Mouse (Mus musculus): ENCODE data around the gene Rdh12.

Rdh12 gene

GRCm38 (mm10) chr12:79235485-79236080 is 26.9 kb downstream of the Rdh12 start:
- no peak overlapping the region for H3K4me3 ChIP-seq (replicated peaks; ENCODE audit: low read length)
- no peak for TF ChIP-seq CTCF (conservative IDR thresholded peaks at IDR 0.05; ENCODE audit: low read length)
- TF ChIP-seq NANOG (IDR thresholded peaks at IDR 0.05; ENCODE audit: borderline replicate concordance, low read length): no peak
- TF ChIP-seq POU5F1 (IDR thresholded peaks at IDR 0.05; ENCODE audit: borderline replicate concordance, low read length): no peak
- H3K36me3 ChIP-seq (ENCODE audit: insufficient read depth, low read length): peaks cover 83% of the 10 kb centered on the region
- peaks cover 16% of the 10 kb centered on the region for H3K4me1 ChIP-seq (replicated peaks; ENCODE audit: low read depth, low read length)
- H3K9me3 ChIP-seq (ENCODE audit: low read length): no peaks in the 10 kb centered on the region
- no peaks in the 10 kb centered on the region for H3K27me3 ChIP-seq (ENCODE audit: insufficient read depth, low read length)

GRCm38 (mm10) chr12:79241985-79242384 is 33.3 kb downstream of the Rdh12 start:
- no peak for TF ChIP-seq CTCF (conservative IDR thresholded peaks at IDR 0.05; ENCODE audit: low read length)
- TF ChIP-seq NANOG (IDR thresholded peaks at IDR 0.05; ENCODE audit: borderline replicate concordance, low read length): no peak
- TF ChIP-seq POU5F1 (IDR thresholded peaks at IDR 0.05; ENCODE audit: borderline replicate concordance, low read length): no peak
- H3K36me3 ChIP-seq (ENCODE audit: insufficient read depth, low read length): peaks cover 100% of the 10 kb centered on the region
- H3K4me3 ChIP-seq (replicated peaks; ENCODE audit: low read length): no peak overlapping the region
- no peaks in the 10 kb centered on the region for H3K27me3 ChIP-seq (ENCODE audit: insufficient read depth, low read length)
- no peaks in the 10 kb centered on the region for H3K4me1 ChIP-seq (replicated peaks; ENCODE audit: low read depth, low read length)
- no peaks in the 10 kb centered on the region for H3K9me3 ChIP-seq (ENCODE audit: low read length)

DNA sequence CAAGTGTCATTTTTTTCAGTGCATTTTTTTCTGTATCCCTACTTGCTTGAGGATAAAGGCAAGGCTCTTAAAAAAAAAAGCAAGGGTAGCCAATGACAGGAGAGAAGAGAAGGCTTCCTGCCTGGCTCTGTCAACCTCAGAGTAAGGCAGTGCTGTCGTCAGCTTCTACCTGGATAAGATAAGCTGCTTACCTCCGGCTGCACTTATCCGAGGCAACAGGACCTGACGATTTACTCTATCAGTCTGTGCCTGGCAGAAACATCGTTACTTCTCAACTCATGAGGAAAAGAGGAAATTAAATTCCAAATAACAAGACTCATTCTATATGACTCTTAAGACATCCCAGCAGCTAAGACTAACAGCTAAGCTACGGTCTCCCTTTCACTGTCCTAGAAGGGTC is 34.2 kb downstream of the Rdh12 start:
- Histone ChIP-seq H3K27me3 (ENCODE audit: insufficient read depth, low read length) (no peaks in the 10 kb centered on the region), H3K4me3 (replicated peaks; ENCODE audit: low read length) (no peak overlapping the region)
- TF ChIP-seq NANOG (IDR thresholded peaks at IDR 0.05; ENCODE audit: borderline replicate concordance, low read length) (no peak), POU5F1 (IDR thresholded peaks at IDR 0.05; ENCODE audit: borderline replicate concordance, low read length) (no peak), CTCF (conservative IDR thresholded peaks at IDR 0.05; ENCODE audit: low read length) (no peak)

DNA sequence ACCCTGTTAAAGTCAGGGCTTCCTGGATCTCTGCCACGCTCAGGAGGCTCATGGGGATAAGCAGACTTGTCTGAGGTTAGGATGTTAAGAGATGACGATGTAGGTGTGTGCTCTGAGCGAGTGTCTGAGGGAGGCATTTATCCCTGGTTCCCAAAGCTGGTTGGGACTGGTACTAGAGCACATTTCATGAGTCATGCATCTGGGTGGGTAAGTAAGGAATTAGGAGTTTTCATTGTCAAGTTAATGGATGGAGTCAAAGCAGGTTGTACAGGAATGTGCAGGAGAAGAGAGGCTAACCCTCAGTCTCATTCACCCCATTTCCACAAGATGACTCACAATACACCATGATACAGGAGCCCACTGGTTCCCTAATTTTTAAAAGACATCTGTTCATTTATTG is 39.4 kb downstream of the Rdh12 start:
- Histone ChIP-seq H3K9me3 (ENCODE audit: low read length) (no peaks in the 10 kb centered on the region), H3K27me3 (ENCODE audit: insufficient read depth, low read length) (no peaks in the 10 kb centered on the region), H3K4me3 (replicated peaks; ENCODE audit: low read length) (no peak overlapping the region), H3K4me1 (replicated peaks; ENCODE audit: low read depth, low read length) (0 out of 2 replicates have a peak, but pooled peaks cover 10% of the 10 kb centered on the region), H3K36me3 (ENCODE audit: insufficient read depth, low read length) (peaks cover 100% of the 10 kb centered on the region)
- TF ChIP-seq NANOG (IDR thresholded peaks at IDR 0.05; ENCODE audit: borderline replicate concordance, low read length): no peak

More for the DNA sequence above, 34.2 kb downstream of the Rdh12 start:
- Histone ChIP-seq H3K4me1 (replicated peaks; ENCODE audit: low read depth, low read length) (0 out of 2 replicates have a peak, but pooled peaks cover under 1% of the 10 kb centered on the region), H3K36me3 (ENCODE audit: insufficient read depth, low read length) (peaks cover 100% of the 10 kb centered on the region), H3K9me3 (ENCODE audit: low read length) (no peaks in the 10 kb centered on the region)

DNA sequence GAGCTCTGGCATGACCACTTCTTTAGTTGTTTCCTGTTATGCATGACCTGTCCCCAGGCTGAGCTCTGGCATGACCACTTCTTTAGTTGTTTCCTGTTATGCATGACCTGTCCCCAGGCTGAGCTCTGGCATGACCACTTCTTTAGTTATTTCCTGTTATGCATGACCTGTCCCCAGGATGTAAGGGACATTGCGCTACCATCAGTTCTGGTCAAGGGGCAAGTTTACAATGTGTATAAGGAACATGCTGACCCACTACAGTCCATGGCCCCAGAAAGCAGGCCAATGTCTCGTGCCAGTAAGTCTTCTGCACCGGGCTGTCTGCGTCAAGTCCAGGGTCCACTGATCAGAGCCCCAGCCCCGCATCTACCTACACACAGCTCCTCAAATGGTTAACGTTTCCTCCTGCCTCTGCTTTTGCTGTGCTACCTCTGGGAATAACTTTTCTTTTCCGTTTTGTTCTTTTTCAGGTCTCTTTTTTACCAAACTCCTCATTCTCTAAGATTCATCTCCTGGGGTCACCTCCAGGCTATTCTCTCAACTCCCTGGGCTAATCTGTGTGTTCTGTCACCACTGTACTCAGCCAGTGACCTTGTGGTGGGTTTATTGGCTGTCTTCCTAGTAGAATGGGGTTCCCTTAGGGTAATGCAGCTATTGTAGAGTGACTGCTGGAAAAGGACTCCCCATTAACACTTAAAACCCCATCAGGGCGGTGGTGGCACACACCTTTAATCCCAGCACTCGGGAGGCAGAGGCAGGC is 44.8 kb downstream of the Rdh12 start:
- peaks cover 97% of the 10 kb centered on the region for H3K36me3 ChIP-seq (ENCODE audit: insufficient read depth, low read length)
- no peaks in the 10 kb centered on the region for H3K27me3 ChIP-seq (ENCODE audit: insufficient read depth, low read length)
- no peaks in the 10 kb centered on the region for H3K9me3 ChIP-seq (ENCODE audit: low read length)
- H3K4me3 ChIP-seq (replicated peaks; ENCODE audit: low read length): no peak overlapping the region
- H3K4me1 ChIP-seq (replicated peaks; ENCODE audit: low read depth, low read length): 0 out of 2 replicates have a peak, but pooled peaks cover 5% of the 10 kb centered on the region
- TF ChIP-seq POU5F1 (IDR thresholded peaks at IDR 0.05; ENCODE audit: borderline replicate concordance, low read length): no peak
- TF ChIP-seq CTCF (conservative IDR thresholded peaks at IDR 0.05; ENCODE audit: low read length): no peak
- TF ChIP-seq NANOG (IDR thresholded peaks at IDR 0.05; ENCODE audit: borderline replicate concordance, low read length): no peak

- Histone ChIP-seq H3K9me3 (ENCODE audit: low read length) (no peaks in the 10 kb centered on the region), H3K4me3 (replicated peaks; ENCODE audit: low read length) (no peak overlapping the region), H3K4me1 (replicated peaks; ENCODE audit: low read depth, low read length) (no peaks in the 10 kb centered on the region), H3K36me3 (ENCODE audit: insufficient read depth, low read length) (peaks cover 93% of the 10 kb centered on the region), H3K27me3 (ENCODE audit: insufficient read depth, low read length) (no peaks in the 10 kb centered on the region)
- no peak for TF ChIP-seq POU5F1 (IDR thresholded peaks at IDR 0.05; ENCODE audit: borderline replicate concordance, low read length)
These were observed 46.3 kb downstream of the Rdh12 start for GRCm38 (mm10) chr12:79254975-79255374.

DNA sequence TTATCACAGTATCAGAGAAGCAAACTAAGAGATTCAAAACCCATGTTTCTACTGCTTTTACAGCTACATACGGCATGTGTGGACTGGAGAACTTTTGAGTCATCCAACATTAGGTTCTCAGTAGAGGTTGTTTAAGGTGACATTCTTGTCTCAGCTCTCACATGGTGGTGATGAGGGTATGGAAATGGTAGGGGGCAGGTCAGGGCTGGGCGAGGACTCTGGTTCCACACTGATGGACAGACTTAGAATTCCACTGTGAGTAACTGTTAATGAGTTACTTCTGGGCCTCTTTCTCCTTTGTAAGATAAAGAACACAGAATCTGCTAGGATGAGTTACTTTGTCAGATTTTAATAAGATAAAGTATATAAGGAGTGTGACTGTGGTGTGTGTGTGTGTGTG is 51.4 kb downstream of the Rdh12 start:
- Histone ChIP-seq H3K27me3 (ENCODE audit: insufficient read depth, low read length) (no peaks in the 10 kb centered on the region), H3K4me3 (replicated peaks; ENCODE audit: low read length) (no peak overlapping the region), H3K4me1 (replicated peaks; ENCODE audit: low read depth, low read length) (no peaks in the 10 kb centered on the region), H3K9me3 (ENCODE audit: low read length) (no peaks in the 10 kb centered on the region), H3K36me3 (ENCODE audit: insufficient read depth, low read length) (peaks cover 92% of the 10 kb centered on the region)
- TF ChIP-seq POU5F1 (IDR thresholded peaks at IDR 0.05; ENCODE audit: borderline replicate concordance, low read length) (no peak), NANOG (IDR thresholded peaks at IDR 0.05; ENCODE audit: borderline replicate concordance, low read length) (no peak), CTCF (conservative IDR thresholded peaks at IDR 0.05; ENCODE audit: low read length) (no peak)

DNA sequence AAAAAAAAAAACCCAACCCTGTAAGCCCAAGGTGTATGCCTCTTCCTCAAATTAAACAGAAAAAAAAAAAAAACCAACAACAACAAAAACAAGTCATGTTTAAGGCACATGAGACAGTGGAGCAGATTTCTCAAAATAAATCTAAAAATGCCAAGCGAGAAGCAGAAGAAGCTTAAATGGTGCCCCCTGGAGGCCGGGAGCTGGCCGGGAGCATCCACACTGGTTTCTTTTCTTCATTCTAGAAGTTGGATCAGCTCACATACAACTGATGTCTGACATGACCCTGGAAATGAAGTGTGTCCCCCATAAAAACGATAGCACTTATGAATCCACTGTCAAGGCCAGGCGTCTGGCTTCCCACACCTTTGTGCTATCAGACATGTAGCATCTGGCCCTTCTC is 52.3 kb downstream of the Rdh12 start:
- H3K27me3 ChIP-seq (ENCODE audit: insufficient read depth, low read length): no peaks in the 10 kb centered on the region
- H3K4me1 ChIP-seq (replicated peaks; ENCODE audit: low read depth, low read length): no peaks in the 10 kb centered on the region
- H3K9me3 ChIP-seq (ENCODE audit: low read length): no peaks in the 10 kb centered on the region
- H3K36me3 ChIP-seq (ENCODE audit: insufficient read depth, low read length): peaks cover 94% of the 10 kb centered on the region
- no peak overlapping the region for H3K4me3 ChIP-seq (replicated peaks; ENCODE audit: low read length)
- peak; percentile 66 for TF ChIP-seq CTCF (conservative IDR thresholded peaks at IDR 0.05; ENCODE audit: low read length)
- no peak for TF ChIP-seq NANOG (IDR thresholded peaks at IDR 0.05; ENCODE audit: borderline replicate concordance, low read length)

All from E14TG2a.4 (cell line).